Mouse (Mus musculus): ENCODE measurements around the gene Tfpt.
"Not testable (repeated sequence)": the region's sequence is repeated elsewhere in the genome, so short reads cannot be mapped to it uniquely, and the experiment has no call there.

Gene Tfpt

DNA sequence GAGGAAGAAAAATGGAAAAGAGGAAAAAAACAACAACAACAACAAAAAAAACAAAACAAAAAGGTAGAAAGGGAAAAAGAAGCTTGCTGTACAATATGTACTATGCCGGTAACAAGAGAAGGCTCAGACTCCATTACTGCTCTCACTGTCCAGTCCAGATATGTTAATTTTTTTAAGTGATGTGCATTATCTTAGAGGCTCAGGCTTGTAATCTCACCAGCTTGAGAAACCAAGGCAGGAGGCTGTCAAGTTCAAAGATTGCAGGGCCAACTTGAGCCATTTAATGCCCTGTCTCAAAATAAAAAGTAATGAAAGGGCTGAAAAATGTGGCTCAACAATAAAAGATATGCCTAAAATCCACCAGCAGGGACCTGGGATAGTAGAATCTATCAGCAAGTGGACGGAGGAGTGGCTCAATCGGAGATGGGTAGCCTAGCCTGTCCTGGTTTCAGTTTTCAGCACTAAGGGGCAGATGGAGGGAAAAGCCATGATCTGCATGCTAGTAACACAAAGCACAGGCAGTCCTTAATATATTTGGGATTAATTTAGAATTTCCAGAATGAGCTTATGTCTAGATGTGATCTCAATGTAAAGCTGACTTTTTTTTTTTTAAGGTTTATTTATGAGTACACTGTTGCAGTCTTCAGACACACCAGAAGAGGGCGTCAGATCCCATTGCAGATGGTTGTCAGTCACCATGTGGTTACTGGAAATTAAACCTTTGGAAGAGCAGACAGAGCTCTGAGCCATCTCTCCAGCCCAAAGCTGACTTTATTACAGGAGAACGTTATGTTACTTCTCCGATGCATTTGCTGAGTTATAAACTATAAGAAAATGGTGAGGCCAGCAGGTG, 13.1 kb downstream of the Tfpt start:
- peak; percentile 48 for DNase-seq

DNA sequence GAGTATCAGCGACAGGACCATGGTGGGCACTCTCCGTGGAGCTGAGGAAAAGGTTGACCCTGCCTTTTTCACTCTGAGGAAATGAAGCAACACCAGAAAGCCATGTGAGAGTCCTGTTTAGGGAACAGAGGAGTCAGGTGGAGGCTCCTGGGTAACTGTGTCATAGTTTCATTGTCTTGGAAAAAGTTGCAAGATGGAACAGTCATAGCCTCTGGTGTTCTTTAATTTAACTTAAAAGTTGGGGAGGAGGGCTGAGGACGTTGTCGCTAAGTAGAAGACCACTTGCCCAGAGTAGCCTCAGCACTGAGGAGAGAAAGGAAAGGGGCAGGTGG, 13.7 kb downstream of the Tfpt start, which contains the start of gene Oscar:
TSS of gene Oscar (minus strand) at position 101 of the 332 bp plus-strand sequence.
- DNase-seq: no peak

DNA sequence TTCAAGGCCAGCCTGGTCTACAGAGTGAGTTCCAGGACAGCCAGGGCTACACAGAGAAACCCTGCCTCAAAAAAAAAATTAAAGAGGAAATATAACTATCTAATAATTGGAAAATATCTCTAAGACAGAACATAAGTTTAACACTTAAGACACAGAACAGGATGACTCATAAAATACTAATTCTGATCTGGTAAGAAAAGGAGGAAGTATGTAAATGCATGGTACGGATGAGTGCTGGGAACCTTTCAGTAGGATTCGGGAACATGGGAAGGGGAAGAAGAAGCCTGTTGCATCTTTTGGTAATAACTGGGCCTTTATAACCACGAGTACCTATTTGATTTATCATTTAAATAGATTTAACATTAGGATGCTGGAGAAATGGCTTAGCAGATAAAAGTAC, 15.7 kb downstream of the Tfpt start:
- DNase-seq: no peak

DNA sequence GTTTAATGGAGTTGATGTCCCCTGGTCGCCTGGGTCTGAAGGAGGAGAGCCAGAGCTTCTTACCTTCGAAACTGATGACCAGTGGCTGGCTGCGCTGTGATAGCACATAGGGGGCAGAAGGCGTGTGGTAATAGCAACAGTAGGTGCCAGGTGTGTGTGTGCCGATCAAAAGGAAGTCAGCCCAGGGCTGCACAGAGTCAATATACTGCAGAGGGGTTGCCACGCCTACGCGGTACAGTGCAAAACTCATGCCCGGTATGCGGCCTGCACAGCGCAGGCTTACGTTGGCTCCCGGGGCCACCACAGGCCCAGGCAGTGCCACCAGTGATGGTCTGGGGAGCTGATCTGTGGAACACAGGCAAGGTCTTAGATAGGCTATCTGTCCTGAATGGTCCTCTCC, 18.7 kb downstream of the Tfpt start:
- DNase-seq: no peak

GRCm38 (mm10) chr7:3610437-3610836, 19.3 kb downstream of the Tfpt start:
- no peak for DNase-seq

DNA sequence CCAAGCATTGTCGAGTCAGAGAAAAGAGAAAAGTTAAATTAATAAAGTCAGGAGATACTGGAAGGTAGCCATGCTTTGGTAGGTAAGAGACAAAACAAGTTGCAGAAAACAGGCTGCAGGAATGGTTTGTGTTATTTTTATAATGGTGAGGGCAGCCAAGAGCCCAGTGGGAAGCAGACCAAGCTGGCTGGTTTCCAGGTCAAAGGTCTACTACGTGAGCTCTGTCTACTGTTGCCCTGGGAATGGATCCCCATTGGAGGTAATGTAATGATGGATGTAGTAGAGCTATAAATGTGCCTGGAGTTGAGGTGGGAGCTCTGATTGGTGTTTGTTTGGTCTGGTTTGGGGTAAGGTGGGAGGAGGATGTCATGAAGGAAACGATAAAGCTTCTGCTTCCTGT, 20.6 kb downstream of the Tfpt start:
- DNase-seq: no peak

DNA sequence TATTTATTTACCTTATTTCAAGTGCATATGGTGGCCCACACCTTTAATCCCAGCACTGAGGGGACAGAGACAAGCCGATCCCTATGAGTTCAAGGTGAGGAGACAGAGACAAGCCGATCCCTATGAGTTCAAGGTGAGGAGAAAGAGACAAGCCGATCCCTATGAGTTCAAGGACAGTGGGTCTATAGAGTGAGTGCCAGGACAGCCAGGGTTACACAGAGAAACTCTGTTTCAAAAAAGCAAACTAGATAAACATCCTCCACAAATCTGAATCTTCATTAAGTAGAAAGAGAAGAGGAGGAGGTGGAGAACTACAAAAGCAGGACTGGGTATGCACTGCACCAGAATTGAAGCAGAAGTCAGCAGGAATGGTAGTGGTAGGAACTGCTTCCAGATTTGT, 21.1 kb downstream of the Tfpt start:
- no peak for DNase-seq

- no peak for DNase-seq
Measured at GRCm38 (mm10) chr7:3607391-3607790, 22.3 kb downstream of the Tfpt start.

DNA sequence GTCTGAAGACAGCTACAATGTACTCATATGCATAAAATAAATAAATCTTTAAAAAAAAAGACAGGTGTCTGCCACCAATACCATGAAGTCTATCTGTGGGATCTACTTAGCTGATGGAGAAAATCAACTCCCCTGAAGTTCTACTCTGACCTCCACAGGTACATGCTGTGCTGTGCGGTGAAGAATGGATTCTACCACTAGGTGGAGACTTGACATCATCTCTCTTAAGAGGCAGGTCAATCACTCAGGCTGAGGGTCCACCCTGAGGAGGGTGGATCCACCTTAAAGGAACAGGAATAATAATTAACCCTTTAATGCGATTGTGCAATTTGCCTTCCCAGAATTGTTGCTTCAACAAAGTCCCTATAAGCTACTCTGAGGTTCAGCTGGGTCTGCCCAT, 22.9 kb downstream of the Tfpt start:
- DNase-seq: no peak

DNA sequence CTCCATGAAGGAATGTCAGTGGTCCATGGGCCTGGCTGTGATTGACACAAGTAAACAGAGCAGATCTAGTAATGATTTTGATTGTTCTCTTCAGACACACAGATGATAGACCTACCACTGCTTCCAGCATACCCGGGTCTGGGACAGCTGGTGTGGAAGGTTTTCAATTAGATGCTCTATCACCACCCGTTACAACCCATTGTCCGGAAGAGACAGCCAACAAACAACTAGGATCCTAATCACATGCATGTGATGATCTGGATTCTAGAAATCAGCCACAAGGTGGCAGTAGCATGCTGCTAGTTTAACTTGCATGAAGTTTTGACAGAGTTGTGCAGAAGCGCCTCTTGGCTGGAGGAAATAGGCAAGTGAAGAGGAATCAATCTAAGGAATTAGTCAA, 28.6 kb downstream of the Tfpt start:
- peak; percentile 67 for DNase-seq

GRCm38 (mm10) chr7:3597755-3598154, 32.0 kb downstream of the Tfpt start:
- DNase-seq: not testable (repeated sequence)

- DNase-seq: no peak
Measured at GRCm38 (mm10) chr7:3595146-3595545, 34.6 kb downstream of the Tfpt start.

DNA sequence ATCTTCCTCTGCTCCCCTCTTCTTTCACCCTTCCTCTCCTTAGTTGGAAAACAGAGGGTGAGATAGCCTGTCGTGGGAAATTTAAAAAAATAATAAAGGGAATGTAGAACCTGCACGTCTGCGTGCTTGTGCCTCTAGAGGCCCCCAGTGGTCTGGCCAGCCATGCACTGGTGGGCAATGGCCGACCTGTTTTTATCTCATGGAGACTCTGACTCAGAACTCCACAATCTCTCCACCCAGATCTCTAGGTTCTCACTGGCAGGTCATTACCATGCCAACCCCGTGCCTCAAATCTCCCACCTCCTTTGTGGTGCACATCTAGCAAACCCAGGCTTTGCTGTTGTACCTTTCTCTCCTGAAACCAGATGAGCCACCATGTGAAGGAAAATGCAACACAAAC, 35.0 kb downstream of the Tfpt start:
- no peak for DNase-seq

- no peak for DNase-seq
Measured at GRCm38 (mm10) chr7:3593855-3594254, 35.9 kb downstream of the Tfpt start.

GRCm38 (mm10) chr7:3591534-3591933, 38.2 kb downstream of the Tfpt start:
- no peak for DNase-seq

GRCm38 (mm10) chr7:3590550-3590949, 39.2 kb downstream of the Tfpt start:
- no peak for DNase-seq

- no peak for DNase-seq
Measured at GRCm38 (mm10) chr7:3587292-3587691, 42.4 kb downstream of the Tfpt start.

DNA sequence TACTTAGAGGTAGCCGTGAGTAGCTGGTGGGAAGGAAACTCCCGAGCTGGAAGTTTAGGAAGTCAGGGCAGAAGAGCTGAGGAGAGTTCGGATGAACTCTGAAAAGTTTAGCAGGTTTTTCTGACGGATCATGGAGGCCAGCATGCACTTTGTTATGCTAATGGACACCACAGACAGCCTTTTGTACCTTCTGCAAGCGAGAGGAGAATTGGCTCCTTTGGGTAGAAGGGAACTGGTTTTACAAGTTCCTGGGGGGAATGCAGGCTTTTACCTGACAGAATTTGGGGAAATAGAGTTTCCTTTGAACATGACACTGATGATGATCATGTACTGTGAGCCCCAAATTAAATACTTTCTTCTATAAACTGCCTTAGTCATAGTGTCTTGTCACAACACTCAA, 43.5 kb downstream of the Tfpt start:
- no peak for DNase-seq

DNA sequence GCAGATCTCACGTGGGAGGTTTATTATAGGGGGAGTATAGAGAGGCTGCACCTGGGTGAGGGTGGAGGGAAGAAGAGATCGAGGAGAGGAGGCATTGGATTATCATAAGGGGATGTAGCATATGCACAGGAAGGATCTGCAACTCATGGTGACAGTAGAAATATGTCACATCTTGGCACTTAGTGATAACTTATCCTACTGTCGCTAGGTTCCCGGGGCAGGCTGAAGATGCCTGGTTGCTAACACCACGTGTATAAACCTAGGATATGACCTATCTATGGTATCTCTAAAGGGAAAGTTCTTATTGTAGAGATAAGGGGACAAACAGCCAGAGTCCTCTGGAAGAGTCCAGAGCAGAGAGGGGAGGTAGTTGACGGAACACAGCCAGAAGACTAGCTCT, 44.0 kb downstream of the Tfpt start:
- no peak for DNase-seq

GRCm38 (mm10) chr7:3580029-3580428, 49.7 kb downstream of the Tfpt start:
- no peak for DNase-seq

DNA sequence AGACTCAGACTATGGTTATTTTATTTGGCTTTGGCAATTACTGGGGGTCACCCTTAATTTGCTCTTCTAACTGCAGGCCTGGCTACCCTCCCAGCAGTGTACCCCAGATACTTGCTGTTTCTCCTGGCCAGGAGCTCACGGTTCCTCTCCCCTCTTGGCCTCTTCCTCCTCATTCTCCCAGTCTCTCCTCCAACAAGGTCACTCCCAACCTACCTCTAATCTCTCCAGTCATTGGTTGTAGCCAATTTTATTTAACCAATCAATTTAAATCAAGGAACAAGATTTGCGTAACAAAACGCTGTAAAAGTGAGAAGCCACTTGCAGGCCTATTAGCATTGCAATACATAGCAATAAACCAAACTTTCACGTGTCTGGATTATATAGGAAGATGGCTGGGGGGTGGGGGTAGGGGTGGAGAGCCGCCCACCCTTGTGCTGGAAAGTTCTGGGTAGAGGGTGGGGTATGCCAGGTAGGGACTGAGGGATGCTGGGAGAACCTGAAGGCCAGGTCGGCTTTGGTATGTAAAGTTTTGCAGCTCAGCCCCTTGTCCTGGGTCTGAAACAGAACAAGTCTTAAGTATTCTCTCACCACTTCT, 50.7 kb downstream of the Tfpt start:
- no peak for DNase-seq

GRCm38 (mm10) chr7:3578196-3578595, 51.5 kb downstream of the Tfpt start:
- DNase-seq: no peak

DNA sequence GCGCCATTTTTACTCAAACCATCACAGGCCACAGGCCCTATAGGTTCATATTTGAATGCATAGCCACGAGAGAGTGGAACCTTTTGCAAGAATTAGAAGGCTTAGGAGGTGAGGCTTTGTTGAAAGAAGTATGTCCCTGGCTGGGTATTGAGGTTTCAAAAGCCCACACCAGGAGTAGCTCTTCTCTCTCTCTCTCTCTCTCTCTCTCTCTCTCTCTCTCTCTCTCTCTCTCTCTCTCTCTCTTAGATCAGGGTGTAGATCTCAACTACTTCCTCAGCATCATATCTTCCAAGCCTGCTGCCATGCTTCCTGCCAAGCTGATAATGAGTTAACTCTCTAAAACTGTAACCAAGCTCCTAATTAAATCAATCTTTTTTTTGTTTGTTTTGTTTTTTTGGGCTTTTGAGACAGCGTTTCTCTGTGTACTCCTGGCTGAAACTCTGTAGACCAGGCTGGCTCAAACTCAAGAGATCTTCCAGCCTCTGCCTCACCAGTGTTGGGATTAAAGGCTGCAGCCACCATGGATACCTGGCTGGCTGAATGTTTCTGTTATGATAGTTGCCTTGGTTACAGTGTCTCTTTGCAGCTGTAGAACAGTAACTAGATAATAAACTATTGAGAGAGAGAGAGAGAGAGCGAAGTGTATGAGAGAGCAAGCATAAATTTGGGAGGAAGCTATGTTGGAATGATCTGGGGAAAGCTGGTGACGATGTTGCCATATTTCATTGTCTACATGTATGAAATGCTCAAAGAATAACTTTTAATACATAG, 53.2 kb downstream of the Tfpt start:
- no peak for DNase-seq

GRCm38 (mm10) chr7:3574216-3574615, 55.5 kb downstream of the Tfpt start:
- peak; percentile 33 for DNase-seq

All from right cerebral cortex, postnatal 14 days (tissue).